Mouse (Mus musculus): Measurements from ENCODE around the gene Dcp1b. TPM values are rescaled to one million over a fixed set of nuclear protein-coding genes. Genes with fewer than 3 reads are reported as not detected.

The Dcp1b gene
- polyA plus RNA-seq, 1 experiment from 2014 or later: 8.3 TPM

DNA sequence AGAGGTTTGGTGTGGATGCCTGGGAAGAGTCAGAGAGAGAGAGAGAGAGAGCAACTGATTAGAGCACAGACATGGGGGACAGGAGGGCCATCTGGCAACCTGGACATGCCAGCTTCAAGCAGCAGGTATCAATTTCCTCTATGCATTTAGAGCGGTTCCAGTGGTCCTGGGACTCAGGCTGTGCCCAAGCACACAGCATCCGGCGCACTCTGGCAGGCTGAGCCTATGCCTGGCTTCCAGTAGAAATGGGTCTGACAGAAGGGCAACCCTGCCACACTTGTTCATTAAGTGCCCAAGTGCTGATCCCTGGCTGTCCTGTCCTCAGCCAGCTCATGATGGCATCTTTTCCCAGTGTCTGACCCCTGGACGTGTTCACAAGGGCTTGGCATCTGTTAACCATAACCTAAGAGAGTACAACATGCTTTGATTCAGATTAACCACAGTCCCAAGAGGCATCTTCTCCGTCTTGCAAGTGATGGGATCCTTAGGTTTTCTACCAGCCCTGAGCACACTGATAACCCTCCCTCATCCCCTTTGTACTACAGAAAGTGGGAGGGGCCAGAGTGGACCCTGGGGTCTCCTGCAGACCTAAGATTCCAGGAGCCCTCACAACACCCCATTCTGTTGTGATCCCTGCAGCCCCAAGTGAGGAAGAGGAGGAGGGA is 64.4 kb downstream of the Dcp1b start:
- no peak for ATAC-seq (replicated peaks; ENCODE audit: low FRiP score)
- WGBS: 85% methylated on average over 5 of the region's 5 CpGs

DNA sequence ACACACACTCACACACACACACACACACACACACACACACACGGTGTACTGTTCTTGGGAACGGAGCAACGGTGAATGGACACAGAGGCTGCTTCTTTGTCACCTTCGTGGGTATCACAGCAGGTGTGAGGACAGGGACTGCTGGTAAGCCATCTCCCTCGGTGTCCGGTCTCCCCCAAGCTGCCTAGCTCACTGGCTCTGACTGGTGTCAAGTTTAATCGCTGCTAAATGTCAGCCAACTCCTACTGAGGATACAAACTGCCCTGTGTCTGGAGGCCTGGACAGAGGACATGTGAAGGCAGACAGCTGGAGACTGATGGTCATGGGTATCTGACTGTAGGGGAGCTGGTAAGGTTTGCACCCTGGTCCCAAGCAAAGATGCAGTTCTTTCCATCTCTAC is 65.2 kb downstream of the Dcp1b start:
- H3K27ac ChIP-seq: no peak overlapping the region
- no peak for ATAC-seq (replicated peaks; ENCODE audit: low FRiP score)
- H3K4me3 ChIP-seq (replicated peaks): no peak overlapping the region
- WGBS: 32% methylated on average over 7 of the region's 7 CpGs
- no peaks in the 10 kb centered on the region for H3K9me3 ChIP-seq (replicated peaks)
- 0 out of 2 replicates have a peak, but pooled peaks cover 10% of the 10 kb centered on the region for H3K4me1 ChIP-seq
- no peak overlapping the region for H3K9ac ChIP-seq
- H3K4me2 ChIP-seq: no peak overlapping the region
- H3K36me3 ChIP-seq: no peaks in the 10 kb centered on the region
- no peaks in the 10 kb centered on the region for H3K27me3 ChIP-seq

More for the DNA sequence above, 64.4 kb downstream of the Dcp1b start:
- no peak overlapping the region for H3K4me3 ChIP-seq (replicated peaks)
- H3K27ac ChIP-seq: no peak overlapping the region
- 0 out of 2 replicates have a peak, but pooled peaks cover 10% of the 10 kb centered on the region for H3K4me1 ChIP-seq
- no peaks in the 10 kb centered on the region for H3K9me3 ChIP-seq (replicated peaks)
- H3K4me2 ChIP-seq: no peak overlapping the region
- H3K9ac ChIP-seq: no peak overlapping the region
- no peaks in the 10 kb centered on the region for H3K36me3 ChIP-seq
- no peaks in the 10 kb centered on the region for H3K27me3 ChIP-seq

DNA sequence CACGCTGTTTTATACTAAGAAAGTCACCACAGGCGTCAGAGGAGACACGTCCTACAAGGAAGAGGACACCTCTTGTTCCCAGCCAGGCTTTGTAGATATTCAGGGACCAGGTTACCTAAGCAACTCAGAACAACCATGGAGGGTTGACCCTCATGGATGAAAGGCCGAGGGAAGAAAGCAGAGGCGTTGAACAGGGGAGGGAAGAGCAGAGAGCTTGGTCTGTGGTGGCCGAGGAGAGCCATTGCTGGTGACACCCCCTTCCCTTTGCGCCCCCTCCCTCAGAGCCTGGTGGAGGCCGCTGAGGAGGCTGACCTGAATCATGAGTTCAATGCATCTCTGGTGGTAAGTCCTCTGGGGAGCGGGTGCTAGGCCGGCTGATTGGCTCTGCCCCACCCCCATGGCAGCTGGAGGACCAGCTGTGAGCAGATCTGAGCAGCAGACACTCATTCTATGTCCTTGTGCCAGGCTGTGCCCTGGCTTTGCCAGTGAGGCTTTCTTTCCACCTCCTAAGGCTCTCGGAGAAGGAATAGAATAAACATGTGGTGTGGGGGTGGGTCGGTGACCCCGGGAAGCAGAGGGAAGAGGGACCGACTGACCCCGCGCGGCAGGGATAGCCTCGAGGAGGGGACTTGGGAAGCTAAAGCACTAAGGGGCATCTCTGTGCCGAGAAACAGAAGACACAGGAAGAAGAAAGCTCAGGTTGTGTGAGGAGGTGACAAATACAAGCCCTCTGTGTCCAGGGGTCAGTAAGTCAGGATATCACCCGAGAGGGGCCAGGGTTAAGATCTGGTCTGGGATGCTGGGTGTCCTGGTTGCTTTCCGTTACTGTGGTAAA is 66.0 kb downstream of the Dcp1b start:
- Histone ChIP-seq H3K4me2 (no peak overlapping the region), H3K36me3 (no peaks in the 10 kb centered on the region), H3K4me1 (0 out of 2 replicates have a peak, but pooled peaks cover 10% of the 10 kb centered on the region), H3K27me3 (no peaks in the 10 kb centered on the region), H3K27ac (no peak overlapping the region), H3K9me3 (replicated peaks) (no peaks in the 10 kb centered on the region; the same call in 1 of the 2 replicates), H3K9ac (no peak overlapping the region), H3K4me3 (replicated peaks) (no peak overlapping the region)
- ATAC-seq (replicated peaks; ENCODE audit: low FRiP score): no peak
- WGBS: 41% methylated on average over 21 of the region's 21 CpGs

DNA sequence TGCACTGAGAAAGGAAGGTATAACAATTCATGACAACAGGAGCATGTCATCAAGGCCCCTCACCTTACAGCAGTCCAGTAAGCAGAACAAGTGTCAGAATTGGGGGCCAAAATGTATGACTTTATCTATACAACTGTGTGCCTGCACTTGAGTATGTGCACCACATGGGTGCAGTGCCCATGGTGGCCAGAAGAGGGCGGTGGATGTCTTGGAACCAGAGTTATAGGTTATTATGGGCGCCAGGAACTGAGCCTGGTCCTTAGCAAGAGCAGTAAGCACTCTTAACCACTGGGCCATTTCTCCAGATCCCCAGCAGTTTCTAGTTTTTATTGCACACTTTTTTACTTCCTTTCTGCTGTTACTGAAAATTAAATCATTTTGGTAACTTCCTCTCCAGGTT is 71.0 kb downstream of the Dcp1b start:
- H3K9ac ChIP-seq: no peak overlapping the region
- no peaks in the 10 kb centered on the region; the same call in 1 of the 2 replicates for H3K9me3 ChIP-seq (replicated peaks)
- 0 out of 2 replicates have a peak, but pooled peaks cover 6% of the 10 kb centered on the region for H3K4me1 ChIP-seq
- H3K27ac ChIP-seq: no peak overlapping the region
- no peaks in the 10 kb centered on the region for H3K27me3 ChIP-seq
- WGBS: 51% methylated on average over 2 of the region's 2 CpGs
- no peaks in the 10 kb centered on the region for H3K36me3 ChIP-seq
- H3K4me3 ChIP-seq (replicated peaks): no peak overlapping the region
- H3K4me2 ChIP-seq: no peak overlapping the region
- no peak for ATAC-seq (replicated peaks; ENCODE audit: low FRiP score)

DNA sequence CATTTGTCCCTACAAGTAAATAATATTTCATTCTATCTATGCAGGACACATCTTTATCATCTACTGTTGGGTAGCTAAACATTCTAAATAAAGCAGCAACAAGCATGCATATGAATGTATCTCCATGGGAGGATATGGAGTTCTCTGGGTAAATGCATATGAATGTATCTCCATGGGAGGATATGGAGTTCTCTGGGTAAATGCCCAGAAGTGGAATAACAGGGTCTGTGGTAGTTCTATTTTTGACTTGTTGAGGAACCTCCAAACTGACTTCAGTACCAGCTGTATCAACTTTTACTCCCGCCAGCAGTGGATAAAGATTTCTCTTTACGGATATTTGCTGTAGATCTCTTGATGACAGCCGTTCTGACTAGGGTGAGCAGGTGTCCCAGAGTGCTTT is 73.5 kb downstream of the Dcp1b start:
- no peak overlapping the region for H3K4me3 ChIP-seq (replicated peaks)
- WGBS: 78% methylated on average over 3 of the region's 3 CpGs
- no peak for ATAC-seq (replicated peaks; ENCODE audit: low FRiP score)
- H3K27me3 ChIP-seq: no peaks in the 10 kb centered on the region
- H3K4me2 ChIP-seq: no peak overlapping the region
- H3K9ac ChIP-seq: no peak overlapping the region
- no peak overlapping the region for H3K27ac ChIP-seq
- no peaks in the 10 kb centered on the region for H3K4me1 ChIP-seq
- H3K9me3 ChIP-seq (replicated peaks): no peaks in the 10 kb centered on the region; the same call in 1 of the 2 replicates
- no peaks in the 10 kb centered on the region for H3K36me3 ChIP-seq

DNA sequence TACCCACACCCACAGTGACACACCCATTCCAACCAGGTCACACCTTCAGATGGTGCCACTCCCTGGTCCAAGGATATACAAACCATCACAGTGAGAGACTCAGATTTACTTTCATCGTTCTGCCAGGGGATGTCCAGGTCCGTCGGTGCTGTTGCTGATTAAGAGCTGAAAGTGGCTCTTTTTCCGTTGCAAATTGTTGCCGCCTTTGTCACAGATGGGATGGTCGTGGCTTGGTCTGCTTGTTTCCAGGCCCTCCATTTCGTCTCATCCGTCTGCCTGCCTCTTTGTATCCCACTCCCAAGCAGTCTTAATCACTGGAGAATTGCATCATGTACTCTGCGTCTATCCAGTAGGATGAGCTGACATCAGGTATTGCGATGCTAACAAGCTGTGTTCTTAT is 74.7 kb downstream of the Dcp1b start:
- no peak for ATAC-seq (replicated peaks; ENCODE audit: low FRiP score)
- 89% methylated on average over 10 of the region's 10 CpGs for WGBS
- H3K27ac ChIP-seq: no peak overlapping the region

DNA sequence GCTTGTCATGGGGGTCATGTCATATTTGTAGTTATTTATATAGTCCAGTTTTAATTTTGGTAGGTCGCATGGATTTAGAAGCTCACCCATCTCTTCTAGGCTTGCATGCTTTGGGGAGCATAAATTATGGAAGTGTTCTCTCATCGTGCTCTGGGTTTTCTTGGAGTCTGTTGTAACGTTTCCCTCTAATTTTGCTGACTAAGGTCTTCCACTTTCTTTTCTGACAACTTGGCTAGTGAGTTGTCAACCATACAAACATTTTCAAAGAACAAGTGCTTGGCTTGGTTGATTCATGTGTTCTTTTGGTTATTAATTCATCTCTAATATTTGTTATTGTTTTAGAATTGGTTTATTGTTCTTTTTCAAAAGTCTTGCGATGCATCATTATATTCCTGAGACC is 76.7 kb downstream of the Dcp1b start:
- no peak overlapping the region for H3K27ac ChIP-seq
- no peak overlapping the region for H3K4me2 ChIP-seq
- H3K36me3 ChIP-seq: no peaks in the 10 kb centered on the region
- ATAC-seq (replicated peaks; ENCODE audit: low FRiP score): no peak
- H3K4me3 ChIP-seq (replicated peaks): no peak overlapping the region
- H3K4me1 ChIP-seq: no peaks in the 10 kb centered on the region
- H3K9me3 ChIP-seq (replicated peaks): no peaks in the 10 kb centered on the region; the same call in 1 of the 2 replicates
- H3K27me3 ChIP-seq: no peaks in the 10 kb centered on the region
- no peak overlapping the region for H3K9ac ChIP-seq
- WGBS: 71% methylated on average over 4 of the region's 4 CpGs

More for the DNA sequence above, 74.7 kb downstream of the Dcp1b start:
- no peaks in the 10 kb centered on the region; the same call in 1 of the 2 replicates for H3K9me3 ChIP-seq (replicated peaks)
- no peaks in the 10 kb centered on the region for H3K4me1 ChIP-seq
- no peak overlapping the region for H3K4me2 ChIP-seq
- no peak overlapping the region for H3K4me3 ChIP-seq (replicated peaks)
- H3K27me3 ChIP-seq: no peaks in the 10 kb centered on the region
- no peak overlapping the region for H3K9ac ChIP-seq
- H3K36me3 ChIP-seq: no peaks in the 10 kb centered on the region

Other genes with a start within 250 kb of the Dcp1b start
- gene Cacna1c, start 21.2 kb downstream of the Dcp1b start, polyA plus RNA-seq (2015; fragmentation: Nextera tagmentation; extraction: Ambion mirVana): 2.1 and 2.7 TPM in 2 replicates
- gene Cacna2d4, start 61.3 kb downstream of the Dcp1b start, polyA plus RNA-seq (2015; fragmentation: Nextera tagmentation; extraction: Ambion mirVana): 0.08 and 0.17 TPM in 2 replicates
- 0.14 and 0.26 TPM in 2 replicates for gene Lrtm2, start 155.5 kb downstream of the Dcp1b start, polyA plus RNA-seq (2015; fragmentation: Nextera tagmentation; extraction: Ambion mirVana)
- gene Adipor2, start 242.5 kb downstream of the Dcp1b start, polyA plus RNA-seq (2015; fragmentation: Nextera tagmentation; extraction: Ambion mirVana): 42.3 and 45.0 TPM in 2 replicates

All from kidney, embryonic 15.5 days (tissue).